Mouse (Mus musculus): ENCODE measurements around the gene Cnnm4.

- TF ChIP-seq CTCF (IDR thresholded peaks at IDR 0.05; ENCODE audit: insufficient read depth, low read depth, low read length) (no peak), POLR2A (IDR thresholded peaks at IDR 0.05; ENCODE audit: insufficient read depth, low read depth, low read length) (no peak)
Observed at GRCm38 (mm10) chr1:36533546-36533945, 62.1 kb downstream of the Cnnm4 start.

Measured in olfactory bulb, adult 2 months (tissue).